Mouse (Mus musculus) stomach, embryonic 14.5 days (tissue): Measurements from ENCODE around the gene Stx4a. TPM values are rescaled to one million over a fixed set of nuclear protein-coding genes. Genes with fewer than 3 reads are reported as not detected.
A peak's percentile ranks its signal among the peaks of the same experiment; 100 is the strongest.
"Not testable (repeated sequence)": the region's sequence is repeated elsewhere in the genome, so short reads cannot be mapped to it uniquely, and the experiment has no call there.

Source experiments
- ATAC-seq: fragments of 200-750 bp; cut with Nextera tagmentation; 2 replicates; pipeline ENCODE4 v1.8.0; 2017; ENCODE audit warnings: low read depth, moderate TSS enrichment; ENCODE audit not compliant: insufficient number of reproducible peaks, insufficient read depth, low FRiP score
- H3K27ac ChIP-seq: fragments of 300-500 bp; sonication (generic); 2 replicates; pipeline ENCODE4 v1.5.1; 2014; ENCODE audit warnings: mild to moderate bottlenecking, low read length, moderate library complexity, mixed read lengths
- H3K27me3 ChIP-seq: fragments of 300-500 bp; sonication (generic); 2 replicates; pipeline ENCODE4 v1.6.1; 2014; ENCODE audit warnings: low read length, control low read depth, mixed read lengths; ENCODE audit not compliant: control insufficient read depth, insufficient read depth
- H3K36me3 ChIP-seq: fragments of 300-500 bp; sonication (generic); 2 replicates; pipeline ENCODE4 v1.6.1; 2014; ENCODE audit warnings: mild to moderate bottlenecking, control low read depth, low read length, moderate library complexity, mixed read lengths; ENCODE audit not compliant: control insufficient read depth, insufficient read depth
- H3K4me1 ChIP-seq: fragments of 300-500 bp; sonication (generic); 2 replicates; pipeline ENCODE4 v1.6.1; 2014; ENCODE audit warnings: low read length, control low read depth, mixed read lengths; ENCODE audit not compliant: control insufficient read depth, insufficient read depth
- H3K4me2 ChIP-seq: fragments of 300-500 bp; sonication (generic); replicated peaks from 2 replicates; pipeline ENCODE4 v1.6.1; 2014; ENCODE audit warnings: low read depth, low read length, control low read depth
- H3K4me3 ChIP-seq: fragments of 300-500 bp; sonication (generic); 2 replicates; pipeline ENCODE4 v1.5.1; 2014; ENCODE audit warnings: low read depth, low read length, control low read depth
- H3K9ac ChIP-seq: fragments of 300-500 bp; sonication (generic); replicated peaks from 2 replicates; pipeline ENCODE4 v1.6.1; 2014; ENCODE audit warnings: low read depth, mild to moderate bottlenecking, control low read depth, low read length, moderate library complexity, mixed read lengths
- H3K9me3 ChIP-seq: fragments of 300-500 bp; sonication (generic); 2 replicates; pipeline ENCODE4 v1.6.1; 2016; ENCODE audit warnings: low read depth, low read length, control low read depth; ENCODE audit not compliant: control insufficient read depth
- WGBS: fragments of 180-500 bp; shearing (Covaris S2); extraction: QIAGEN DNeasy Blood & Tissue Kit; methylation state at CpG from one replicate; pipeline ENCODE4 v1.1.7; 2014; 5-methylcytosine and 5-hydroxymethylcytosine counted together
- polyA plus RNA-seq: library from polyadenylated mRNA; unstranded; fragments of >200 nt; fragmentation: Nextera tagmentation; extraction: Ambion mirVana; gene quantifications from 2 replicates; pipeline ENCODE4 v1.2.1, GENCODE M21; 2014

Stx4a gene
- polyA plus RNA-seq, 1 experiment from 2014 or later: 29.7 TPM

GRCm38 (mm10) chr7:127895442-127895841 is 71.3 kb downstream of the Stx4a start, which contains the start of the genes Gm21974 and Vkorc1:
Gene Gm21974, minus strand, starts transcription at chr7:127895454.
Gene Vkorc1, minus strand, starts transcription at chr7:127895617.
- Histone ChIP-seq H3K9ac (peak within 1 kb of the TSS; percentile 46), H3K4me3 (peak within 1 kb of the TSS; percentile 67), H3K9me3 (no peaks in the 10 kb centered on the region), H3K27ac (peak within 1 kb of the TSS; percentile 77; the same call in 1 of the 2 replicates), H3K27me3 (no peaks in the 10 kb centered on the region), H3K4me2 (peak within 1 kb of the TSS; percentile 75), H3K36me3 (peaks cover 17% of the 10 kb centered on the region; the same call in 1 of the 2 replicates), H3K4me1 (peaks cover 6% of the 10 kb centered on the region)
- WGBS: under 1% methylated on average over 26 of the region's 26 CpGs
- ATAC-seq: peak; percentile 97

DNA sequence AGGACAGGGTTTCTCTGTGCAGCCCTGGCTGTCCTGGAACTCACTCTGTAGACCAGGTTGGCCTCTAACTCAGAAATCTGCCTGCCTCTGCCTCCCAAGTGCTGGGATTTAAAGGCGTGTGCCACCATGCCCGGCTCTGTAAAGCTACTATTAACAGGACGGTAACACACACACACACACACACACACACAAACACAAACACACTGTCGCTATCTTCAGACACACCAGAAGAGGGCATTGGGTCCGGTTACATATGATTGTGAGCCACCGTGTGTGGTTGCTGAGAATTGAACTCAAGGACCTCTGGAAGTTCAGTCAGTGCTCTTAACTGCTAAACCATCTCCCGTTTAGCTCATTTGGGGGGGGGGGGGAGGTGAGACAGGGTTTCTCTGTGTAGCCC is 71.8 kb downstream of the Stx4a start:
- peak overlapping the region; percentile 67; the same call in 1 of the 2 replicates for H3K4me3 ChIP-seq
- peaks cover 17% of the 10 kb centered on the region; the same call in 1 of the 2 replicates for H3K36me3 ChIP-seq
- not testable (repeated sequence) for H3K27me3 ChIP-seq, H3K27ac ChIP-seq, ATAC-seq, H3K4me1 ChIP-seq, H3K9ac ChIP-seq, H3K9me3 ChIP-seq
- 71% methylated on average over 7 of the region's 7 CpGs for WGBS
- peak overlapping the region; percentile 75; the same call in 1 of the 2 replicates for H3K4me2 ChIP-seq

- Histone ChIP-seq H3K27ac (no peak overlapping the region), H3K36me3 (peaks cover 14% of the 10 kb centered on the region; the same call in 1 of the 2 replicates), H3K27me3 (no peaks in the 10 kb centered on the region), H3K9ac (no peak overlapping the region), H3K4me2 (no peak overlapping the region), H3K4me3 (no peak overlapping the region), H3K9me3 (no peaks in the 10 kb centered on the region), H3K4me1 (peaks cover 6% of the 10 kb centered on the region)
- ATAC-seq: no peak
- 59% methylated on average over 13 of the region's 13 CpGs for WGBS
These were observed 72.3 kb downstream of the Stx4a start for GRCm38 (mm10) chr7:127896384-127896783.

DNA sequence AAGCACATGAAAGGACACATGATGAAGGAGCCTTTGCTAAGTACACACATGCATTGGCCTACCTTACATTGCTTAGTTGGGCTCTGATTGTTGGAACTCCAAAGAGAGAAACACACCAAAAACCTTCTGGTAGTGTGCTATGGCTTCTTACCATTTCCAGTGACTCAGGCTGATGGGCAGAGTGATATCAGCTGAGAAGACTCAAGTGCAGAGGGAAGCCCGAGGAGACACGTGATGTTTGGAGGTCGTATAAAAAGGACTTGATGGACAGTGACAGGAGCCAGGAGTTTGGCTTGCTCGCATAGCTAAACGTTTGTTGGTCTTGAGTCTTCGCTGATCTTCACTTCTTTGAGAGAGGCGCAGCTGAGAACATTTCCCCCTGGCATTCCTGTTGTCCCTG is 73.4 kb downstream of the Stx4a start:
- no peak for ATAC-seq
- Histone ChIP-seq H3K9ac (no peak overlapping the region), H3K4me2 (no peak overlapping the region), H3K36me3 (peaks cover 9% of the 10 kb centered on the region; the same call in 1 of the 2 replicates), H3K27me3 (no peaks in the 10 kb centered on the region), H3K4me1 (peaks cover 6% of the 10 kb centered on the region), H3K27ac (no peak overlapping the region), H3K4me3 (no peak overlapping the region), H3K9me3 (no peaks in the 10 kb centered on the region)
- 88% methylated on average over 7 of the region's 7 CpGs for WGBS

GRCm38 (mm10) chr7:127898179-127898956 is 74.3 kb downstream of the Stx4a start:
- peaks cover under 1% of the 10 kb centered on the region; the same call in 1 of the 2 replicates for H3K36me3 ChIP-seq
- no peaks in the 10 kb centered on the region for H3K9me3 ChIP-seq
- 31% methylated on average over 10 of the region's 10 CpGs for WGBS
- H3K4me2 ChIP-seq: no peak overlapping the region
- H3K4me3 ChIP-seq: no peak overlapping the region
- no peaks in the 10 kb centered on the region for H3K27me3 ChIP-seq
- ATAC-seq: no peak
- peaks cover 6% of the 10 kb centered on the region for H3K4me1 ChIP-seq
- H3K9ac ChIP-seq: no peak overlapping the region
- H3K27ac ChIP-seq: no peak overlapping the region

Other genes starting within 250 kb of the Stx4a start
- gene Ccdc189, start 235.7 kb upstream of the Stx4a start, polyA plus RNA-seq: 7.8 and 8.2 TPM in 2 replicates
- 37.0 and 39.9 TPM in 2 replicates for gene Rnf40, start 235.5 kb upstream of the Stx4a start, polyA plus RNA-seq
- gene Zfp629, start 208.5 kb upstream of the Stx4a start, polyA plus RNA-seq: 16.0 and 17.2 TPM in 2 replicates
- gene Bcl7c, start 115.4 kb upstream of the Stx4a start, polyA plus RNA-seq: 57.8 and 65.2 TPM in 2 replicates
- 20.1 and 22.1 TPM in 2 replicates for gene Ctf1, start 111.6 kb upstream of the Stx4a start, polyA plus RNA-seq
- 0.32 and 0.66 TPM in 2 replicates for gene Ctf2, start 92.1 kb upstream of the Stx4a start, polyA plus RNA-seq
- 3.9 and 6.2 TPM in 2 replicates for gene Fbxl19, start 79.8 kb upstream of the Stx4a start, polyA plus RNA-seq
- gene Orai3, start 54.5 kb upstream of the Stx4a start, polyA plus RNA-seq: 19.6 and 24.8 TPM in 2 replicates
- 31.2 and 32.1 TPM in 2 replicates for gene Setd1a, start 47.6 kb upstream of the Stx4a start, polyA plus RNA-seq
- not detected in 2 replicates for gene Gm49388, start 38.7 kb upstream of the Stx4a start, polyA plus RNA-seq
- 21.1 and 22.7 TPM in 2 replicates for gene Hsd3b7, start 23.7 kb upstream of the Stx4a start, polyA plus RNA-seq
- gene Stx1b, start 255 bp downstream of the Stx4a start, polyA plus RNA-seq: 5.3 and 6.3 TPM in 2 replicates
- gene Zfp646, start 51.9 kb downstream of the Stx4a start, polyA plus RNA-seq: 17.1 and 18.9 TPM in 2 replicates
- gene Zfp668, start 52.5 kb downstream of the Stx4a start, polyA plus RNA-seq: 13.7 and 18.0 TPM in 2 replicates
- gene Prss53, start 66.7 kb downstream of the Stx4a start, polyA plus RNA-seq: 0.95 and 1.4 TPM in 2 replicates
- gene Gm21974, start 71.2 kb downstream of the Stx4a start, polyA plus RNA-seq: not detected in 2 replicates
- 158 and 184 TPM in 2 replicates for gene Vkorc1, start 71.3 kb downstream of the Stx4a start, polyA plus RNA-seq
- 152 TPM in 2 replicates for gene Bckdk, start 79.8 kb downstream of the Stx4a start, polyA plus RNA-seq
- 40.3 and 43.0 TPM in 2 replicates for gene Kat8, start 88.2 kb downstream of the Stx4a start, polyA plus RNA-seq
- 48.2 and 55.5 TPM in 2 replicates for gene Prss8, start 105.8 kb downstream of the Stx4a start, polyA plus RNA-seq
- 8.2 and 8.5 TPM in 2 replicates for gene Prss36, start 122.4 kb downstream of the Stx4a start, polyA plus RNA-seq
- gene Fus, start 143.2 kb downstream of the Stx4a start, polyA plus RNA-seq: 71.4 and 72.4 TPM in 2 replicates
- gene Pycard, start 169.6 kb downstream of the Stx4a start, polyA plus RNA-seq: 71.4 and 74.6 TPM in 2 replicates
- gene Trim72, start 179.7 kb downstream of the Stx4a start, polyA plus RNA-seq: 0.19 TPM in 1 of 2 replicates, not detected in the other
- 0.77 TPM in 2 replicates for gene Itgam, start 238.3 kb downstream of the Stx4a start, polyA plus RNA-seq
- not detected in 2 replicates for gene Gm49368, start 238.4 kb downstream of the Stx4a start, polyA plus RNA-seq